Mouse (Mus musculus) erythroblast, embryonic 14.5 days (primary cell): ENCODE results near the gene Dnajc17.

Source experiments
- GATA1 ChIP-seq: IDR thresholded peaks from 2 replicates; pipeline ENCODE4 v1.6.1; 2012; ENCODE audit warnings: low read length, inconsistent platforms, mixed read lengths
- TAL1 ChIP-seq: IDR thresholded peaks from 3 replicates; pipeline ENCODE4 v1.6.1; 2012; ENCODE audit warnings: low read length, inconsistent platforms, mixed read lengths

DNA sequence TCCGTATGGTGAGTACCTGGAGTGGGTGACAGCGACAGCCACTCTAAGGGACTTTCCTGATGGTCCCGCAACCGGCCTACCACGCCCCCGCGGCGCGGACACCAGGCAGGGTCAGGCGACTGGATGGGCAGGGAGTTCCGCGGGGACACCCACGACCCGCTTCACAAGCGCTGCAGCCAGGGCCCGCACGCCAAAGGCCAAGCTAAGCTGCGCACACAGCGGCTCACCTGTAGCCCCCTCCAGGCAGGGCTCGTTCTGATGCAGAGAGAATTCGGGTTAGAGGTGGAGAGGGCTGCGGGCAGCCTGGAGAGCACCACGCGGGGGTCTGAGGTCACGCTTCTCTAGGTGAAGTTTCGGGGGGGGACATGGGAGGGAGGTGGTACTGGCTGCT lies 40.7 kb downstream of the Dnajc17 start:
- TF ChIP-seq TAL1 (no peak), GATA1 (no peak)
